Mouse (Mus musculus): ENCODE data around the gene Rc3h1. TPM values are rescaled to one million over a fixed set of nuclear protein-coding genes. Genes with fewer than 3 reads are reported as not detected.
A peak's percentile ranks its signal among the peaks of the same experiment; 100 is the strongest.
"Not testable (repeated sequence)": the region's sequence is repeated elsewhere in the genome, so short reads cannot be mapped to it uniquely, and the experiment has no call there.

The Rc3h1 gene
- total RNA-seq (2015; ENCODE audit: low replicate concordance) (43.9 and 45.3 TPM in 2 replicates), total RNA-seq (2017; ENCODE audit: low replicate concordance) (54.4 and 55.5 TPM in 2 replicates)

DNA sequence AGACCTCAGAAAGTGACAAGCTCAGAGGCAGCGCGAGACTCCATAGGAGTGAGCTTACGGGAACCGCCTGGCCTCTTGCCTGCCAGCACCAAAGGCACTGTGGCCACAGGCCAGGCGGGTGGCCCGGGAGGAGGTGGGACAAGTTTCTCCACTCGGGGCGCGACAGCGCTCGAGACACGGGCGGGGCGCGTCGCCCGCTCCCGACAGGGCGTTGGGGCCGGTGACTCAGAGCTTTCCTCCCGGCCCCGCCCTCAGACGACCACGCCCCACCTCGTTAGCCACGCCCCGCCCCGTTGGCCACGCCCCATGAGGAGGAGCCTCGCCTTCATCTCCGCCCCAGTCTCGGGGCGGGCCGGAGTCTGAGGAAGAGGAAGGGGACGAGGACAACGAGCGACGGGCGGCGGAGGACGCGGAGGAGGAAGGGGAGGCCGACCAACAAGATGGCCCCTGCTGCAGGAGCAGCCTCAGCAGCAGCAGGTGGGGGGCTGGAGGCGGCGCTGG lies at the start of gene Rc3h1:
TSS of gene Rc3h1 (plus strand) at position 362 of the 501 bp plus-strand sequence.
- peak; percentile 95 for ATAC-seq (replicated peaks; ENCODE audit: low FRiP score, poor library complexity, severe bottlenecking)

DNA sequence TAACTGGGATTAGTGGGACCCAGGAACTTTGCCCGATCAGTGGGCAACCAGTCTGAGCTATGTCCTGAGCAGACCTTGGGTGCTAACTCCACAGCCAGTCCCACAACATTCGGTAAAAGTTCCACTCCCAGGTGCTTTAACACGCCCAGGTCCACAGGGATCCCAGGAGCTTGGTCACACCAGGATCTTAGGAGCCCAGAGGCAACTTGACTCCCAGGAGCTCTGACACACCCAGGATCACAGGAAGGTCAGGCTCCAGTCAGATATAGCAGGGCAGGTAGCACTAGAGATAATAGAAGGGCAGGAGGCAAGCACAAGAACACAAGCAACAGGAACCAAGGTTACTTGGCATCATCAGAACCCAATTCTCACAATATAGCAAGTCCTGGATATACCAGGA lies 48.1 kb upstream of the Rc3h1 start:
- no peak for ATAC-seq (replicated peaks; ENCODE audit: low FRiP score, poor library complexity, severe bottlenecking)

DNA sequence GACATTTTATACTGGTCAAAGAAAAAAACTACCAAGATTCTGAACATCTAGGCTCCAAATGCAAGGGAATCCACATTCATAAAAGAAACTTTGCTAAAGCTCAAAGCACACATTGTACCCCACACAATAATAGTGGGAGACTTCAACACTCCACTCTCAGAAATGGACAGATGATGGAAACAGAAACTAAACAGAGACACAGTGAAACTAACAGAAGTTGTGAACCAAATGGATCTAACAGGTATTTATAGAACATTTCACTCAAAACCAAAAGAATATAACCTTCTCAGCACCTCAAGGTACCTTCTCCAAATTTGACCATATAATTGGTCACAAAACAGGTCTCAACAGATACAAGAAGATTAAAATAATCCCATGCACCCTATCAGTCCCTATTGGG lies 46.3 kb upstream of the Rc3h1 start:
- ATAC-seq (replicated peaks; ENCODE audit: low FRiP score, poor library complexity, severe bottlenecking): not testable (repeated sequence)

DNA sequence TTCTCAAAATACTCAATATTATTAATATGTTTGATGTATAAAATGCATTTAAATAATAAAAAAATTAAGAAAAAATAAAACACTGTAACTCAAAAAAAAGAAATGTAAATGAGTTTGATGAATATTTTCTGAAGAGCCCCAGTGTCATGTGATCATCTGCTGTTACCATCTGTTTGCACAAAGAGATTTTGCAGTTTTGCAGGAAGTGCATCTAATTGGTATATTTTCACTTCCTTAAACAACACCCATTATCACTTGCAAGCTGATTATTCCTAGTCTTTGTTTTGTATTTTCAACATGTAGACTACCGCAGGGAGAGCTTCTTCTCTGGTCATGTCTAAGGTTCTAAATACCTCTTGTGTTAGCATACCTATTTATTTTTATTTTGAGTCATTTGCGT lies 45.1 kb upstream of the Rc3h1 start:
- ATAC-seq (replicated peaks; ENCODE audit: low FRiP score, poor library complexity, severe bottlenecking): no peak

DNA sequence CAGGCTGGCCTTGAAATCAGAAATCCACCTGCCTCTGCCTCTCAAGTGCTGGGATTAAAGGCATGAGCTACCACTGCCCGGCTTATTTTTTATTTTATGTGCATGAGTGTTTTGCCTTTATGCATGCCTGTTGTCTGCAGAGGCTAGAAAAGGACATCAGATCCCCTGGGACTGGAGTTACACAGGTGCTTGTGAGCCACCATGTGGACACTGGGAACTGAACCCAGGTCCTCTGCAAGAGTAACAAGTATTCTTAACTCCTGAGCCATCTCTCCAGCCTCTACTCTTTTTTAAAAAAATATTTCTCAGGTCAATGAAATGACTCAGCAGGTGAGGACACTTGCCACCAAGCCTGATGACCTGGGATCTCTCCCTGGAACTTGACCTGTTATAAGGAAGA lies 44.6 kb upstream of the Rc3h1 start:
- no peak for ATAC-seq (replicated peaks; ENCODE audit: low FRiP score, poor library complexity, severe bottlenecking)

DNA sequence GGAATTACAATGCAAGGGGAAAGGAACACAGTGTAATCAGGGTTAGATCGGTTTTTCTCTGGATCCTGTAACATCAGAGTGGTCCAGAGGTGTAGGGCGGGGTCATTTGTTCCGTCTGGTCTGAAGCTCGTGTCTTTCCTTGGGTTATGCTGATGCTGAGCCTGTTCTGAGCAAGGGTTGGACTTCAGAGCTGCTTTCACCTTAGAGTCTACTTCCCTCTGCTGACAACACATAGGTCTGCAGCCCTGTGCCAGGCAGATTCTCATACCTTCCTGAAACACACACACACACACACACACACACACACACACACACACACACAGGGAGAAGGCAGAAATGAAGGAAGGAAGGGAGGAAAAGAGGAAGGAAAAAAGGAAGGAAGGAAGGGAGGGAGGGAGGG lies 43.2 kb upstream of the Rc3h1 start:
- ATAC-seq (replicated peaks; ENCODE audit: low FRiP score, poor library complexity, severe bottlenecking): peak; percentile 73

DNA sequence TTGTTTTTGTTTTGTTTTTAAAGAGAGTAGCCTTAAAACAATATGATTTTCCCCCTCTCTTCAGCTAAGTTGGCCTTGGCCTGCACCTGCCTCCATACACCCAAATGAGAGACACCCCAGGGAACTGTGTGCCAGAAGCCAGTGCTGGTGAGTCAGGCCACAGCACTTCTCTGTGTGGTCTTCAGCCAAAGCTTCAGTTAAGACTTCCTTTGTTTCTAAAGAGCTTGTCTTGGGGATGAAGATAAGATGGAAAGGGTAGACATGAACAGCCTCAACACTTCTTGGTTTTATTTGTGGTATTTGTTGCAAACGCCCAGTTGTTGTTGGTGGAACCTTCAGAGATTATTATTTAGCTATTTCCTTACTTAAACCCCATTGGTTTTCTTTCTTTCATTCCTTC lies 31.5 kb upstream of the Rc3h1 start:
- no peak for ATAC-seq (replicated peaks; ENCODE audit: low FRiP score, poor library complexity, severe bottlenecking)

DNA sequence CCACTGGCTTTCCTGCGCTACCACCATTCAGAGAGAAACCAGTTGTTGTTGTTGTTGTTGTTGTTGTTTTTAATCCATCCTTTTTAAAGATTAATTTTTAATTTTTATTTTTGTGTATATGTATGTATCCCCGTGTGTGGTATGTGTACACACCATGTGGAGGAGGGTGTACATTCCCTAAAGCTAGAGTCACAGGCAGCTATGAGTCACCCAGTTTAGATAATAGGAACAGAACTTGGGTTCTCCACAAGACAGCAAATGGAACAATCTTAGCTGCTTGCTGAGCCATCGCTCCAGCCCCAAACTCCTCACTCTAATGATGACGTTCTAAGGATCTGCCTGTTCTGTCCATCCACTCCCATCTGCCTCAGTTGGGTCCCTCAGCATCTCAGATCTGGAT lies 29.2 kb upstream of the Rc3h1 start:
- ATAC-seq (replicated peaks; ENCODE audit: low FRiP score, poor library complexity, severe bottlenecking): no peak

DNA sequence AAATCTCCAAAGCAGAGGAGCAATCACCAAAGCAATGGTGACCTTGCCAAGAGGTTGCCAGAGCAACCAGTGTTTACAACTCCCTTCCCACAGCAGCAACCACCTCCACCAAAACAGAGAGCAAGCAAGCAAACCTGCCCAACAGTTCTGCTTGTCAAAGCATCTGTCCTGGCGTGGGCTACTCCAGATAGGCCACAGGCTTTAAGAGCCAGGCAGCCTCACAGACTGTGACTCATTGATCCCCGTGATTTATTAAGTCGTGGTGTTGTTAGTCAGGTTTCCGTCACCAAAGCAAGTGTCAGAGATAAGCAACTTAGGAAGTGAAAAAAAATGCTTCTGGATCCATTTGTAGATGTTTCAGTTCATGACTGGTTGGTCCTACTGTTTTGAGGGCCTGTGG lies 27.7 kb upstream of the Rc3h1 start:
- ATAC-seq (replicated peaks; ENCODE audit: low FRiP score, poor library complexity, severe bottlenecking): no peak

DNA sequence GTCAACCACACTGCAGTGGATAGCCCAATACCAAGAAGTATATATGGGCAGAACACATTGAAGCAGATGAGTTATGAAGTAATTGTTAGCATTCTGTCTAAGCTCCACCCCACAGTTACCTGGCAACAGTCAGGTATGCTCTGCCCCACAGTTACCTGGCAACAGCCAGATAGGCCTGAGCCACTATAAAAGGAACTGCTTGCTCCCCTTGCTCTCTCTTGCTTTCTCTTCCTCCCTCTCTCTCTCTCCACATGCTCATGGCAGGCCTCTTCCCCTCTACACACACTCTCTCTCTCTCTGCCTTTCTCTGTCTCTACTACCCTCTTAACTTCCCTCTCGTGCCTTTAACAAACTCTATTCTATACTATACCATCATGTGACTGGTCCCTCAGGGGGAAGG lies 24.8 kb upstream of the Rc3h1 start:
- not testable (repeated sequence) for ATAC-seq (replicated peaks; ENCODE audit: low FRiP score, poor library complexity, severe bottlenecking)

DNA sequence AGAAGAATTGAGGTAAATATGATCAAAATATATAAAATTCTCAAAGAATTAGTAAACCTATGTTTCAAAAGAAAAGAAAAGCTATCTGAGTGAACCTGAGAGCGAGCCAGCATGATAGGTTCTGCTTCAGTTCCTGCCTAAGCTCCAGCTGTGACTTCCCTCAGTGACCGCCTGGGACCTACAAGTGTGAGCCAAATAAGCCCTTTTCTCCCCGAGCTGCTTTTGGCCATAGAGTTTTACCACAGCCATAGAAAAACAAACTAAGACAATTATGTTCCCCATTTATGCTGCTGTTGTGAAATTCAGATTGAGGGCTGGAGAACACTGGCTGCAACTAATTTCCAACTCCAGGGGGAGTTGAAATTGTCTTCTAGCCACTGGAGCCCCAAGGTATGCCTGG lies 24.2 kb upstream of the Rc3h1 start:
- no peak for ATAC-seq (replicated peaks; ENCODE audit: low FRiP score, poor library complexity, severe bottlenecking)

DNA sequence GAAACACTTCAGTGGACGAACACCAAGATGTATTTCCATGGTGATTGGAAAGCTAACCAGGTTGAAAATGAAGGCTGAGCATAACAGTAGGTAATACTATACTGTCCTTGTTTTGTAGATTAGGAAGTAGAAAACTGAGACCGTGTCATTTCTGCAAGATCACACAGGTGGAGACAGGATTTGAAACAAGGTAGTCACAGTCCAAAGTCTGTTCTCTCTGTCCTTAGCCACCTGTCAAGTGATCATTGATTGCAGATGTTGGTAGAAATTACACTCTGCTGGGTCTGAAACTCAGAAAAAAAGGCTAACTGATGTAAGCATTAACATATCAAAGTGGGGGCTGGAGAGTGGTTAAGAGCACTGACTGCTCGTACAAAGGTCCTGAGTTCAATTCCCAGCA lies 21.9 kb upstream of the Rc3h1 start:
- no peak for ATAC-seq (replicated peaks; ENCODE audit: low FRiP score, poor library complexity, severe bottlenecking)

DNA sequence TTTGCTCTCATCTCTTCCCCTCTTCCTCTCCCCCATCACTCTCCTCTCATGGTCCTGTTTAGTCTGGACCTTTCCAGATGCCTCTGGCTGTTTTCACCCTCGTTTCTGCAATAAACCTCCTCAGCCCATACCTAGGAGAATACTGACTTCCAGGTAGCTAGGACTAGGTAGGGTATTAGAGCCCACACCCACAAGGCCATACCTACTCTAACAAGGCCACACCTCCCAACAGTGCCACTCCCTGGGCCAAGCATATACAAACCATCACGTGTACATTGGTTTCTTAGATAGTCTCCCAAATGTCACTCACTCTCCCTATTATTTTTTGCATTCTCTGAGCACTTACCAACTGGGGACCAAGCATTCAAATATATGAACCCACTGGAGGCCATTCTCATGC lies 21.2 kb upstream of the Rc3h1 start:
- ATAC-seq (replicated peaks; ENCODE audit: low FRiP score, poor library complexity, severe bottlenecking): no peak

DNA sequence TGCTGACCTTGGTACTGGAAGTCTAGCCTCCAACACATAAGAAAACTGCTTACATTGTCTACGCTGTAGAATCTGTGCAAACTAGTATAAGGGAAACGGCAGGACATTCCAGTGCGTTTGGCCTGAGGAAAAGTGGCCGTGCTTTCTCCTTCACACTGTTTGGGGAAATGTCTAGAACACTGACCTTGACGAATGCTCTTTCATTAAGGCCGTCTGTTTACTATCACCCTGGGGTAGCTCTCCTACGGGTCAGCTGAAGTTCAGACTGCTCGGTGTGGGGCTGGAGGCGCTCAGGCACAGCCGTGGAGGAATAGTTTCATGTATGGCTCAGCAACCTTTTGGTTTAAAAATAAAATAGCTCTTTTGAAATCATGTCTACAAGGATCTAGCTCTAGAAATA lies 6.5 kb upstream of the Rc3h1 start:
- no peak for ATAC-seq (replicated peaks; ENCODE audit: low FRiP score, poor library complexity, severe bottlenecking)

DNA sequence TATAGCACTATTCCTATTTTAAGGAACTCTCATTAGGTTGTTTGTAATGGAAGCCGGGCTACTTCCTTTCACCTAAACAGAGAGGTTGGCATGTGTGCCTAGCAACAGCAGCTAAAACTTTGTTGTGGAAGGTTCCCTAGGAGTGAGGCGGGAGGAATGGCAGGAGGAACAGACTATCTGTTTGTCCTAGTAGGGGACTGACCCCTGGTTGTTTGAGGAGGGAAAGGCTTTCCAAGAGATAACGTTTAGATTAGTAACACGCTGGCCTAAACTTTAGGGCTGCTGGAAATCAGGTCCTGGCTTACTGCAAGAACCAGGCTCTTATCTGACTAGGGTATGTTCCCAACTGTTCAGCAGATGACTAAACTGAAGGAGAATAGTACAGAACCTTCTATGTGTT lies 2.2 kb upstream of the Rc3h1 start:
- ATAC-seq (replicated peaks; ENCODE audit: low FRiP score, poor library complexity, severe bottlenecking): no peak

DNA sequence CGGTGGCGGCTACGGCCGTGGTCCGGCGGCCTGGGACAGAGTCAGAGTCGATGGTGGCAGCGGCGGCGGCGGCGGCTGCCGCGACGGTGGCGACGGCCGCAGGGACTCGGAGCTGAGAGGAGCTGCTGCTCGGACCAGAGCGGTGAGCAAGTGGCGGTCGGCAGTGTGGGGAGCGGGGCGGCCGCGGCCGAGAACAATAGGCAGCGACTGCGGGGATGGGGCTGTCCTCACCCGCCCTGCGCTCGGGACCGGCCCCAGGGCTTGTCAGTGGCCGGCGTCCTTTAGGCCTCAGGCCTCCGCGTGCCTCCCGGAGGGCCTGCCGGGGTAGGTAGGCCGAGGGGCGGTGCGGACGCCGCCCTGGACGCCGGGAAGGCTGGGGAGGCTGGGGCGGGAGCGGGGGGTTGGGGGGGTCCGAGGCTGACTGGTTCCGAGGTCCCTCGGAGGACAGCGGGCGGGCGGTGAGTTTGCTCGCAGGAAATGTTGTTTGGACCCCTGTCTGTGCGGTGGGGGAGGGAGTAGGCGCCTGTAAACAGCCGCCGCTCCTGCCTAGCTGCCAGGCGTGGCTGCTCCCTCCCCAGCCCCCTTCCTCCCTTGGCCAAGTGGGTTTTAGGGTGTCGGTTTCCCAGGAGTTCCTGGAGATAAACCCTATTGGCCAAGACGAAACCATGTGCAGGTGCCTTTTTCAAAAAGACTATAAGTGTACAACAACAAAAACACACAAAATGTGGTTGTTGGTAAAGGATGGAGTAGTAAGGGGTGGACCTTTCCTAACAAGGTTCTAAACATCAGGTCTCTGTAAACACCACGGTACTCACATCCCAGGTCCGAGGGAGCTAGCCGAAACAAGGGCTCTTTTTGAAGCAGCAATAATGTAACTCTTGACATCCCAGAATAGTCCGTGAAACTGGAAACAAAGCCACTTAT lies 602 bp downstream of the Rc3h1 start:
- ATAC-seq (replicated peaks; ENCODE audit: low FRiP score, poor library complexity, severe bottlenecking): peak; percentile 45

DNA sequence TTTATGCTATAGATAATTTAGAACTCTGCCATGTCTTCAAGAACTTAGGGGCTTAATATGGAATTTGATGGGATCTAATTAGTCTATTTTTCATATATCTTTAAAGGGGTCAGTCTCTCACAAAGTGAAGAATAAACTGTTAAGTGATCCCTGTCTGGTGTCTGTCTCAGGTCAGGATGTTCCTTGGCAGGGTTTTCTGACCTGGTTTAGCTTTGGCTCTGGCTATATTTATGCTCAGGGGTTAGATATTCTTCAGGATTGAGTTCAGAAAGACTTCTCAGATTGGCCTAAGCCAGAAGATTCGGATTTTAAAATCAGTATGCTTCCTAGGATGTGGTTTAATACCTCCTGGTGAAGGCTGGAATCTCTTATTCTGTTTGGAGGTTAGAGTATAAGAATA lies 4.0 kb downstream of the Rc3h1 start:
- no peak for ATAC-seq (replicated peaks; ENCODE audit: low FRiP score, poor library complexity, severe bottlenecking)

DNA sequence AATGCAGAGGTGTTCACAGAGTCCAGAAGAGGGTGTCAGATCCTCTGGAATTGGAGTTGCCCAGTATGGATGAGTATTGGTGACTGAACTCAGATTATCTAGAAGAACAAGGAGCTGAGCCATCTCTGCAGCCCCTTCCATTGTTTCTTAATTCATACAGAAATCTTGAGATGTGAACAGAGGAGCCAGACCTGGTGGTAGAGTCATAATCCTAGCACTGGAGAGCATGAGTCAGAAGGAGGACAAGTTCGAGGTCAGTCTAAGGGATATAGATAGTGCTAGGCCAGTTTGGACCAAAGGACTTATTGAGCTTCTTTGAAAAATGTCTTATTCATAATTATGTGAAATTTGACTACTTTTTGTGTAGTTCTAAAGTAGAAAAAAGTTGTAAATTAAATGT lies 4.6 kb downstream of the Rc3h1 start:
- no peak for ATAC-seq (replicated peaks; ENCODE audit: low FRiP score, poor library complexity, severe bottlenecking)

DNA sequence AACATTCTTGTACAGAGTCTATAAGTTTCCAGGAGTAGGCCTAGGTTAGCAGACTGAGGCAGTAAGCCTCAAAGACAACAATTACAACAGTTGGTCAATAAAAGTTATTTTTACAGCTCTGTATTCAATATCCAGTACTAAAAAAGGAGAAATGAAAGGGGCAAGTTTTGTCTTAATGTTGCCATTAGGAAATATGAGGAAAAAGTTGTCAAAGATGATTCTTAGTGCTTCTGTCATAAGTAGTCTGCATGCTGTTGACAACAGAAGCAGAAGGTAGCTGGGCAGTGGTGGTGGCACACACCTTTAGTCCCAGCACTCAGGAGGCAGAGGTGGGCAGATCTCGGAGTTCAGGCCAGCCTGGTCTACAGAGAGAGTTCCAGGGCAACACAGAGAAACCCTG lies 13.2 kb downstream of the Rc3h1 start:
- no peak for ATAC-seq (replicated peaks; ENCODE audit: low FRiP score, poor library complexity, severe bottlenecking)

DNA sequence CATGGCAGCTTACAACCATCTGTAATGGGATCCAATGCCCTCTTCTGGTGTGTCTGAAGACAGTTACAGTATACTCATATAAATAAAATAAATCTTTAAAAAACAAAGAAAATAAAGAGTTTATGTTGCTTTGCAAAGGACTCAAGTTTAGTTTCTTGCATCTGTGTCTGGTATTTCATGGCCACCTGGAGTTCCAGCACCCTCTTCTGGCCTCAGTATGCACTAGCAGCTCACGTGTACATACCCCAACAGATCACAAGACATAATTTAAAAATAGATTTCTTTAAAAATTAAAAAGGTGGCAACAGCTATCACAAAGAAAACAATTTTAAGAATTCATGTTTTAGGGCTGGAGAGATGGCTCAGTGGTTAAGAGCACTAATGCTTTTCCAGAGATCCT lies 15.7 kb downstream of the Rc3h1 start:
- peak; percentile 80 for ATAC-seq (replicated peaks; ENCODE audit: low FRiP score, poor library complexity, severe bottlenecking)

DNA sequence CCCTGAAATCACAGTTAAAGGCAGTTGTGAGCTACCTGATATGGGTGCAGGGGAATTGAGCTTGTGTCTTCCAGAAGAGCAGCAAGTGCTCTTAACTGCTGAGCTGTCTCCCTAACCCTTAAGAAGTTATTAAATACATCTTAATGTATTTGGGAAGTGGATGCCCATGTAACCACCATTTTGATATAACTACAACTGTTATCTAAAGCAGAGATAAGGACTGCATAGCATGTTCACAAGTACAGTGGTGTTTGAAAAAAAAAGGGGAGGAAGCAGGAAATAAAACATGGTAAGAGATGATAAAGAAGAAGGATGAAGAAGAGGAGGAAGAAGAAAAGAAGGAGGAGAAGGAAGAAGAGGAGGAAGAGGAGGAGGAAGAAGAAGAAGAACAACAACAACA lies 25.1 kb downstream of the Rc3h1 start:
- ATAC-seq (replicated peaks; ENCODE audit: low FRiP score, poor library complexity, severe bottlenecking): no peak

Data from erythroblast, adult 5-6 weeks (primary cell).